Mouse (Mus musculus): ENCODE results near the gene Tab1.

DNA sequence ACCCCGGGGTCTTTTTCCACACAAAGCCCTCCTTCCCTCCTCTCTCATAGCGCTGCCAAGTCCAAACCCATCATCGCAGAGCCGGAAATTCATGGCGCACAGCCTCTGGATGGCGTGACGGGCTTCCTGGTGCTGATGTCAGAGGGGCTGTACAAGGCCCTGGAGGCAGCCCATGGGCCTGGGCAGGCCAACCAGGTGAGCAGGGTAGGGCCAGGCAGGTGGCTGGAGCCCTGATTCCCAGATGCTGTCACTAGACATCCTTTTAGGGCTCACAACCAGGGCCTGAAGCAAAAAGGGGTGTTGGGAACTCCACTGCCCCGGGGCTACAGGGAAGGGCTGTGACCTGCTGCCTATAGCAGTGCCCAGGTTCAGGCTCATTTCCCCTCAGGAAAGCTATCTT, 22.8 kb downstream of the Tab1 start:
- TF ChIP-seq CHD2 (IDR thresholded peaks at IDR 0.05; ENCODE audit: low read depth, low read length) (no peak), HCFC1 (IDR thresholded peaks at IDR 0.05; ENCODE audit: borderline replicate concordance, insufficient read depth, low read length) (no peak), ZC3H11A (IDR thresholded peaks at IDR 0.05; ENCODE audit: borderline replicate concordance, low read depth, low read length) (no peak), ZNF384 (IDR thresholded peaks at IDR 0.05; ENCODE audit: low read depth, low read length) (no peak), MAFK (IDR thresholded peaks at IDR 0.05; ENCODE audit: insufficient read depth, low read depth, low read length) (no peak)

All from ES-E14 (cell line).